Mouse (Mus musculus): ENCODE results near the gene Ifrd1.
"Not testable (repeated sequence)": the region's sequence is repeated elsewhere in the genome, so short reads cannot be mapped to it uniquely, and the experiment has no call there.

The Ifrd1 gene

DNA sequence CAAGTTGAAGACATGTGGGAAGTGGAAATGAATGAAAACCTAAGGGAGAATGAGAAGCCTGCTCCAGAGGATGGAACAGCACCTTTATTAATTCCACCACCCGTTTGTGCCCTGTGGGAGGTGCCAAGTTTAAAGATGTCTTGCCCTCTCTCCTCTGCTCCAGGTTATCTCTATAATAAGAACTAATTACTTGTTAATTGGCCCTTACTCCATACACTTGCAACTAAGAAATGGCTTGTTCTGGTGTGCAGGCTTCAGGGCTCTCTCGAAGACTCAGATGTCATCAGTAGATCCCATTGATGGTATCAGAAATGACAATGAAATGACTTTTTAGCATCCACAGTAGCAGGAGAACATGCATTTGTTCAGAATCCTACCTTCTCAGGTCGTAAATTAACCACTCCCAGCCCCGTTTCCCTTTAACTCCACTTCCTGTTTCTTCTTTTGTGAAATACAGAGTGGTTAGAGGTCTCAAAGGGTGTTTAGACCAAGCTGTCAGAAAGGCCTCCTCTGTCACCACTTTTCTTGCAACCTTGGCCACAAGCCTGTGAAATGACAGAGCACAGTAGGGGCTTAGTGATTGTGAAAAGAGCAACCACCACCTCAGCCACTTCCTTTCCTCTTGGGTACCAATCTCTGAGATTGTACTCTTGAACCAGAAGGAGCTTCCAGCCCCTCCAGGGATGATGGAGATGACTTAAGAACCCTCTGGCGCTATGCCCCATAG, at the start of gene Ifrd1:
Gene Ifrd1, minus strand, starts transcription at position 51 of the 727 bp plus-strand sequence.
- peak; percentile 21 to 34 for DNase-seq

DNA sequence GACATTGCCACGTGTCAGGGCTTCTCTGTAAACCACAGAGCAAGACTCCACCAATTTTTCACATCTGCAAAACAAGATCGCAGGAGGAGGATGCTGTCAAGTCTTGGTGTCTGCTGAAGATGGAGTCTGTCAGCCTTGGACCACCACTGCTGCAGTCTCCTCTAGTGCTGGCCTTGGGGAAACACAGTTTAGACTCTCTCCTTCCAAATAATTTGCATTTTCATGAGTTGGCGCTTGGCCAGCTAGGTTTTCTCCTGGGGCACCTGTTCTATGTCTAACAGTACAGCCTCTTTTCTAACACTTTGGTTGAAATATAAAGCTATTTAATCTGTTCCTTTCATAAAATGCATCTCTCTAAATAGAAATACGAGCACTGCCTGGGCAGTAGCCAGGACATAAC, 38.2 kb upstream of the Ifrd1 start:
- peak; percentile 4 to 10 for DNase-seq

DNA sequence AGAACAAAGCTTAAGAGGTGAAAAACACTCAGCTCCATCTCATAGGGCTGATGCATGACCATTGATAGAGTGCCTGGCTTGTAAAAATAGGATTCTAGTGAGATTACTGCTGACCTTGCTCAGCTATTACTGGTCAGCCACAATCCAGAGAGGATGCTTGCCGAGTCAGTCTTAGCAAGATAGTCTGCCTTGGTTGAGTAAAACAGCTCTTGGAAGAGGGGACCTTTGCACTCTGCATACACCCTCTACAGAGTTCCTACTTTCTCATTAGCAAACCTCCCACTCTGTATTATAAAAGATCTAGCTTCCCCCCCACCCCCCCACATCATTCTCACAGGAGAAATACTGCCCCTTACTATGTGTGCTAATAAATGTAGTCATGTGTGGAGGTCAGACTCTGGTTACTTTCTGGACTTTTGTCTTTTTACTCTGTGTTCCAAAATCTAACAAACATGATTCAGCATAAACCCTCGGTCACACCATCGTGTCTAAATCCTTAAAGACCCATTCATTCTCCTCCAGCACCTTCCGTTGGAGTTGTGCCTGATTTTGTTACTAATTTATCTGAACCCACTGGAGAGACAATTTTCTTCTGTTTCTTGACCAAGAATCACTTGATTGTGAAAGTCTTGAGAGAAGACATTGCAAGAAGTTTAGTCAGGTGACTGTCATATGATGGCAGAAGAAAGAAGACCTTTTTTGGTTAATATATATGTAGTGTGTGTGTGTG, 32.5 kb upstream of the Ifrd1 start:
- no peak for DNase-seq

DNA sequence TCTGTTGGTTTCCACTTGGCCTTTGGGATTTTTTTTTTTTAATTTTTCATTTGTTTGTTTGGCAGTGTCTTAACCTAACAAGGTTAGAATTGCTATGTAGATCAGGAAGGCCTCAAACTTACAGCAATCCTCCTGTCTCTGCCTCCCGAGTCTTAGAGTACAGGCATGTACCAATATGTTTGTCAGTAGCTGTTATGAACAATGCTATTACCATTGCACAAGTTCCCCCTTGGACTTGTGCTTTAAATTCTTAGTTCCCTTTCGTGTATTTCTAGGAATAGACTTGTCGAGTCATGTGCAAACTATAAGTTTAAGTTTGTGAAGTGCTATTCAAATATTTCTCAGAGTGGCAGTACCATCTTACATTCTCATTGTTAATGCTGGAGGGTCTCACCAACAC, 29.3 kb upstream of the Ifrd1 start:
- DNase-seq: no peak

DNA sequence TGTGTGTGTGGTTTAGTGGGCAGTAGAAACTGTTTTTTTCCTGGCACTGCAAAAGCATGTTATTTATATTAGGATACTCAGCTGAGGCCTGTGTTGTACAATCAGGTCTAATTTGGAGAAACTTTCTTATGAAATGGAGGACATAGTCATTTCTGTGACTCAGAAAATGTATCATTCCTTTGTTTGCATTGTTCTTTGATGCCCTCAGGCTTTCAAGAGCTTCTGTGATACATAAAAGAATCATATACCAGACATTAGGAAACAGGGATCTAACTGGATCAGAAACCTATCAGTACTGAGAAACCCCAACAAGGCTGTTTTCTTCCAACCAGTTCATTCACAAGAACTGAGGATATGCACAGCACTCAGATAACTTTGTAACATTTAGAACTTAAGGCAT, 26.6 kb upstream of the Ifrd1 start:
- no peak for DNase-seq

DNA sequence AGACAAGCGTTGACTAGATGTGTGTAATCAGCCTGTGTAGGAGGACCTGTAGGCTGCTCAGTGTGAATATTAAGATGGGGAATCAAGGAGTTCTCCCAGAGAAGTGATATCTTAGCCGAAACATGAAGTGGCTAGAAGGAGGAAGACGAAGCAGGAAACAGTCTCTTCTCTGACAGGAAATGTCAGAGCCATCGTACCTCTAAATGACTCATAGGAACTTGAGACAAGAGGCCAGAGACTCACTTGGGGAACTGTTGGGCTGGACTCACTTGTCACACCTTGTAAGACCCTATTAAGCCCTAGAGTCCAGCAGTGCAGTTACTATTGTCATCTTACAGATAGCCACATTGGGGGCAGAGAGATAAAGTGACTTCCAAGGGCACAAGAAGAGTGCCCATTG, 25.0 kb upstream of the Ifrd1 start:
- DNase-seq: no peak

DNA sequence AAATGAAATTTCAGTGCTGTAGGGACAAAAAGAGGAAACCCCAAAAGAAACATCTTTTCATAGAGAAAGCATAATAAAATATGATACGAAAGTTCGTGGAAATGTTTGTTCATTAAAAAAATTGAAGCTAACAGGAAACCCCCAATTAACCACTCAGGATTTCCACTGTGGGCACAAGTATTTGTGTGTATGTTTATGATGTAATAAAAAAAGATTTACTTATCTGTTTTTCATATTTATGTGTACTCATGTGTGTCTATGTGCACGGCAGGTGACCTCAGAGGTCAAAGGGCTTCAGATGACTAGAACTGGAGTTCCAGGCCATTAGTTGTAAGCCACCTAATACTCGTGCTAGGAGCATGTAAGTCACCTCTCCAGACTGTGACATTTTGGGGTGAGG, 24.4 kb upstream of the Ifrd1 start:
- DNase-seq: no peak

DNA sequence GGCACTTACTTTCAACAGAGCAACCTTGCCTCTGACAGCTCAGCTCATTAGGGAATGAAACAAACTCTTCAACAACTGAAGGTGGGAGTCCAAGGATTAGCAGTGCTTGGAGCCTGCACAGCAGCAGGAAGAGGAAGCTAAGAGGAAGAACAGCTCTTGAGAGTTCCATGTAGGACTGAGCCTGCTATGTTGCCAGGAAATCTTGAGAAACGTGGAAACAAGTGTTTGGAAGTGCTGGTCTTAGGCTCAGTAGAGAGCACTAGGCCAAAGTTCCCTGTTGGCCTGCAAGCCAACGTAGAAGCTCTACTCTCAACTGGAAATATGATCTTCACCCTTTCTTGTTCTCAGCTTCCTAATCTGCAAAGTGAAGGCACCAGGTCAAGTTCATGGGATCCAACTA, 20.0 kb upstream of the Ifrd1 start:
- no peak for DNase-seq

DNA sequence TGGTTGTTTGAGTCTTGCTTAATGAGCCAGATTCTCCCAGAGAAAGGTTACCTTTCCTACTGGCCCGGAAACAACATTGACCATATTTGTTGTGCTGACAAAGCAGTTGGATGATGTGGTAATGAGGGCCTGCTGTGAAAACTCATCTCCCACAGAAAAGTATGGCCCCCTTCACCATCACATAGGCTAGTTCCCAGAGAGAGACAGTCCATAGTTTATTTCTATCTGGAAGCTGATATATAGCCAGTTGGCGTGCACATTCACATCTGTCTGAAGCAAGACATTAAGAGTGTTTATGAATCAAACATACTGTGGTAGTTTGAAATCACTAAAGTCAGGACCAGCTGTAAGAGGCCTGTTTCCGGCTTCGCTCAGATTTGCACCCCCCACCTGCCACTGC, 15.4 kb upstream of the Ifrd1 start:
- DNase-seq: no peak

DNA sequence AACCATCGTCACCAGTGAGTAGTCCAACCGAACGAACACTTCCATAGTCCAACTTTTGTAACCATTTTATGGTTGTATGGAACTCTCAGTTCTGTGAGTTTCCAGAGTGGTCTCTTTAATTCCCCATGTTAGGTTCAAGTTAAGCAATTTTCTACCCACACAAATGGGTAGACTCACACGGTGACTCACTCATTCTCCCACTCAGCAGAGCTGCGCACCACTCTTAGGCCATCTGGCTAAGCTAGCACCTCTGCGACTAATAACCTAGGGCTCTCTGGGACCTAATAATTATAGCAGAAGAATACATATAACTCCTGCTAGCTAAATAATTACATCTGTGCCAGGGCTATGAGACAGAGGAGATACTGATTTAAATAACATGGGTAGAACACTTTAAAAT, 14.7 kb upstream of the Ifrd1 start:
- DNase-seq: no peak

DNA sequence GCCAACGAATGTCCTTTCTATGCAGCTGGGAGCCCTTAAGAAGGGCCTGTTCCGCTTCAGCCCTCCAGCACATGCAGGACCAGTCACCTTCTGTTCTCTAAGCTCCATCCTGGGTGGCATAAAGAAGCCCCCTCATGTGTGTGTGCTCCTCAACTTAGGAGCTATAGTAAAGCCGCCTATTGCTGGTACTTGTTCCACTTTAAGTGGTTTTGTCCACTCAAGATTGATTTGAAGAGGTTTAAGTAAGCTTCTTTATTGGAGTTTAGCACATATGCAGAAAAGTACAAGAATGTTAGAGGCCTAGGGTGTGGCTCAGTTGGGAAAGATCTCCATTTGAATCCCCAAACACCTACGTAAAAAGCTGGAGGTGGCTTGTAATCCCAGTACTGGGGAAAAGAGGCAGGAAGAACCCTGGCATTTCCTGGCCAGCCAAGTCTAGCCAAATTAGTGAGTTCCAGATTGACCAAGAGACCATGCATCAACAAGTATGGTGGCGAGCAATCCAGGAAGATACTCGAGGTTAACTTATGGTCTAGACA, 10.2 kb upstream of the Ifrd1 start:
- no peak for DNase-seq

DNA sequence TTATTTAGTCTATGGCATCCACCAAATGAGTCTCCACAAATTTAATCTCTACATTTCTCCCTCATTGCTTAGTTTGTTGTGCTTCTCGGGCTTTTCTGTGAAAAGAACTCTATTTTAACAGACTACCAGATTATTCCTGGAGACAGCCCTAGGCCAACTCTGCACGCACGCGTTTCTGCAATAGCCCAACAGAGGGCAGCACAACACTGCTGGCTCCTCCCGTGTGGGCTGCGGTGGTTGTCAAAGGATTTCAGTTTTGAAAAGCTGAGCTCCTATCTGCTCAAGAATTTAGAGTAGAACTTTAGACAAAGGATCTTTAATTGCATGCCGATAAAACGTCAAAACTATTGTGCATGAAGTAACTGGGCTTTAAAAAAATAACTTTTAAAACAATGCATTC, 8.9 kb upstream of the Ifrd1 start:
- DNase-seq: peak; percentile 90 to 92

DNA sequence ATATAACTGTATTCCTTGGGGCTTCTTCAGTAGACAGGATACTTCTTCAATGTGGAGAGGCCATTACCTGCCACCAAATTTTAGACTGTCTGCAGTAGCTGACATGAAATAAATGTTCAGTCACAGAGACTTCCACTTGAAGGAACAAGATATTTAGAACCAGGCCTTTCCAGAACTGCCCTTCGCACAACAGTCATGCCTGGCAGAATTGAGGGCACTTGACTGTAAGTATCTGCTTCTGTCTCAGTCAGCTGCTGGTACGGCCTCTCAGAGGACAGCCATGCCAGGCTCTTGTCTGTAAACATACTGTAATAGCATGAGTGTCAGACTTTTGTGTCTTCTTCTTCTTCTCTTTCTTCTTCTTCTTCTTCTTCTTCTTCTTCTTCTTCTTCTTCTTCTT, 8.2 kb upstream of the Ifrd1 start:
- no peak for DNase-seq

DNA sequence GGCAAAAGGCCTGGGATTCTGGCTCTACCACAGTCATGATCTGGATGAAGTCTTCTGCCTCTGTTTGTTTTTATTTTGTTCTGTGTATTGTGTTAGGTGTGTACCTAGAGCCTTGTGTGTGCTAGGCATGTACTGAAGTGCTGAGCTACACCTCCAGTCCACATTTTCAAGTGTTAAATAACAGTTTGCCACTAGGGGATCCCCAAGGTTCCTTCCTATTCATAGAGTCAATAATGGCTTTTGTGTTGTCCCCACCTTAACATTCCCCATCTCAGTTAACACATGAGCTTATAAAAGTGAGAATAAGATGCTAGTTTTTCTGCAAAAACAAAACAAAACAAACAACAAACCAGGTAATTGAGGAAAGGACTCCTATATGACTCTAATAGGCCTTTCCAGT, 7.7 kb upstream of the Ifrd1 start:
- no peak for DNase-seq

DNA sequence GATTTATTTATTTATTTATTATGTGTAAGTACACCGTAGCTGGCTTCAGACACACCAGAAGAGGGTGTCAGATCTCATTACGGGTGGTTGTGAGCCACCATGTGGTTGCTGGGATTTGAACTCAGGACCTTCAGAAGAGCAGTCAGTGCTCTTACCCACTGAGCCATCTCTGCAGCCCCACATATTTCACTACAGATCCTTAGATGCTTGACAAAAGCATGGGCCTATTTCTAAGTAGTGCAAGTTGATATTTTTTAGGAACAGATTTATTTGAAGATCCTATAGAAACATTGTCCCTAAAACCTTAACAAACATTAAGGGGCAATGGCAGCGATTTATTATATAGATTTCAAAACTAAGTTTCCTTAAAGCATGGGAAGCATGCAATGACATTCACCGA, 7.0 kb upstream of the Ifrd1 start:
- not testable (repeated sequence) for DNase-seq

DNA sequence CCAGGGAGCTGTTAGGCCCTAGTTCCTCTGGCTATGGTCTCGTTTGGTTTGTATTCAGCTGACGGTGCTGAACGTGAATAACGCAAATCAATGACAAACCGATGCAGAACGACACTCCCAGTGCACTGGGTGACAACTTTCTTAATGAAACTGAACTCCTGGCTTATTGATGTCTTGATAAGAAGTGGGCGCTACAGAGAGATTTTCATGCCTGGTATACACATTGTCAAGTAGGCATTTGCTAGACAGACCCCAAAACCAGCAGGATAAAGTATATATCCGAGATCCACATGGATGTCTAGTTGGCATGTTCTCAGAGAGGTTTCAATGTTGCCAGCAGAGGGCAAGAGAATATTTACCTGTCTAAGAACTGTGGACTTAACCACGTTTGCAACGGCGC, 6.4 kb upstream of the Ifrd1 start:
- no peak for DNase-seq

DNA sequence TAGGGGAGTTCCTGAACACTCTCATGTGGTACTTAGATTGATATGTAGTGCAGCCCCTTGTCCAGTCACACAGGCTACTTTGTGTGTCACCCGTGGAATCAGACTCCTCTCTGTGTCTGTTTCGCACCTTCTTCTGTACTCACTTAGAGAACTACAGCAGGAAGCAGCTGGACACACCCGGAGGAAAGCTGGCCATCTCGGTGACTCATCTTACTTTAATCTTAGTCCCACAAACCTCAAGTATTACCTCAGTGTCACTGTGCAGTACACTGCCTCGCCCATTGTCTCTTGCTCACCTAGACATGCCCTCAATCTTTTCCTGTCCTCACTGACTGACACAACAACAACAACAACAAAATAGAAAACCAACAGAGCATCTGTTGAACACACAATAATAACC, 4.9 kb upstream of the Ifrd1 start:
- no peak for DNase-seq

DNA sequence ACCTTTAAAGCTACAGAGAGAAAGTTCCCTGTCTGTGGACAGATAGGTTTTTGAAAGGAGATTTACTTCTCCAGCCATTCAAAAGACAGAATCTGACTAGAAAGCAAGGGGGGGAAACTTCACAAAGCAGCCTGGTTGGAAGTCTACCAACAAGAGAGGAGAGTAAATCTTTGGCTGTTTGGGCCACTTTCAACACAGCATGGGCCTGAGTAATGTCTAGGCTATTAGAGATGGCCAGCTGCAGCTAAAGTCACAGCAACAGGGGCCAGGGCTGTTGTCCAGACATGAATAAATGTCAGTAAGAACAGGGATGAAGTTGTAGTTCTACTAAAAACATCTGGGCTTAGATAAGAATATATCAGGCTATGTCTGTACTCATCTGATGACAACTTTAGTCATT, 2.0 kb upstream of the Ifrd1 start:
- DNase-seq: peak in 1 of 2 experiments; percentile 35

DNA sequence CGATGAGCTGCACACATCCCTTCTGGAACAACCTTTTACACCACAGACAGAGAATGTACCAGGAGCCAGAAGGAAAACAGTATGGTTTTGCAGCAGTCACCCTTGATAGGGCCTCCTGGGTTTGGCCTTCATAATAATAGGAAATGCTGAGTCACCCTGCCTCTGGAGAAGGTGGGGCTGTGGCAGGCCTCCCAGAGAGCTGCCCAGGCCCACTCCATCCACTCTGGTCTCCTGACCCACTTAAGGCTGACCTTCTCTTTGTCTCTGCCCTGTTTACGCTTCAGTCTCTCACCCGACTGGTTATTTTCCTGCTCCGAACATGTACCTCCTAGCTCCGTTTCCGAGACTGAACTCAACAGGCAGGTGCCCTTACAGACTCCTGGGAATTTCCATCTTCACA, 328 bp downstream of the Ifrd1 start:
- no peak for DNase-seq

DNA sequence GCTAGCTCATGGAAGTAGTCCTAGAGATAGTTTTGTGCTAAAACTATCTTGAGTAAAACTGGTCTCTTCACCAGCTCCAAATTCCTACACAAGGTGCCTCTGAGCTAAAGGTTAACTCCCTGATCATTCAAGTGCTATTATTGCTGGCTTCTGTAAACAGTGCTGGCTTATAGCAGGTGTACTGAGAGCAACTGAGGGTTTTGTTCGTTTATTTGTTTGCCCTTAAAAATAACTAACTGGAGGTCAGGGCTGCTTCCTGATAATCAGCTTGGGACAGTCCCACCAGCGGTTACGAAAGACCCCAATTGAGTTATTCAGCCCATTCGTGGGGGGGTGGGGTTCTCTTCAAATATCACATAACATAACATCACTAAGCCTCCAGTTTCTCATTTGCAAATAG, 920 bp downstream of the Ifrd1 start:
- no peak for DNase-seq

DNA sequence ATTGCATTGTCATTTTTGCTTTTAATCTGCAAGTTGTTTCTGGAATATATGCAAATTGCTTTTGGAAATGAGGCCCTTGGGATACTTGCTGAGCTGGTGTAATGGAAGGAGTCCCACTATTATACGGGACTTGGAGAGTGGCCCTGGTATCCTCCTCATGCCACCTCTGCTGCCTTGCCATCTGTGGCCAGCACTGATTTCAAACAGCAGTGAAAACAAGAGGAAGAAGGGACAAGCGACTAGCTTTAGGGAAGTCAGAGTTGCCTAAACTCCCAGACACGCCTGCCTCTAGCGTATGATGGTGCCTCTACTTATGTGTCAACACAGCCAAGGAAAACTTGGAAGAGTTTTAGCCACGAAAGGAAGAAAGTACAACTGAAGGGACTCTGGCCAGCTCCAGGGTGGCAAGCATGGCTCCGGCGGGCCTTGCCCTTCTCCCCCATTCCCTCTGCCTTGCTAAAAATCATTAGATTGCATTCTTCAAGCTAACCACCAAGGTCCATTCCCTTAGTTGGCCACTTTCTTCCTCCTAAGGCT, 2.8 kb downstream of the Ifrd1 start:
- peak; percentile 32 to 53 for DNase-seq

DNA sequence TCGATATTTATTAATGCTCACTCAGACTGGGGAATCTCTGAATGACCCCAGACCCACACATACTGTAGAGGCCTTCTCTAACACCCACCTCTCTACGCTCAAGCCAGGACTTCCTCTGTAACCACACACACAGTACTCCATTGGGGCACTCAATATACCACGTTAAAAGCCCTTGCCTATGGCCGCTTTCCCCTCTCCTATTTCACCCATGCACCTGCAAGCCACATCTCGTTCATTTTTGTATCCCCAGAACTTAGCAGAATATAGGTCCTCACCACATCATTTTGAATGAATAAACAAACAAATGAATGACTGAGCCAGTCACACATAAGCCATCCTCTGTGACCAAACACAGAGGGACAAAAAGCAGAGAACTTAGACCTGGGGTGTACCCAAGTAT, 3.4 kb downstream of the Ifrd1 start:
- no peak for DNase-seq

DNA sequence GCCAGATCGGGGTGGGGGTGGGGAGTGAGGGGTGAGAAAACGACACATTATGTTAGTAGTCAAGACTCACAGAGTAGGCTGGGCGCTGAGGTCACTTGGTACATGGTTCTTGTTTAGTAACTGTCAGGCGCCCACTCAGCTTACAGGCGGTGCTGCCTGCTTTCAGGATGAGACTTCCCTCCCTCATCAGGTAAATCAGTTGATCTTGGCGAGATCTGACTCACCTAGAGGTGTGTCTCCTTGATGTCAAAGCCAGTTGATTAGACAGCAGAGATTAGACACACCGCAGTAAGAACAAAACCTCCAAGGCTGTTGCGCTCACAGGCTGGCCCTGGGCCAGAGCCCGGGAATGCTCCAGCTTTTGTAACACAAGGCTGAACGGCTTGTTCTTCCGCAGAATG, 4.5 kb downstream of the Ifrd1 start:
- DNase-seq: peak; percentile 75 to 78

DNA sequence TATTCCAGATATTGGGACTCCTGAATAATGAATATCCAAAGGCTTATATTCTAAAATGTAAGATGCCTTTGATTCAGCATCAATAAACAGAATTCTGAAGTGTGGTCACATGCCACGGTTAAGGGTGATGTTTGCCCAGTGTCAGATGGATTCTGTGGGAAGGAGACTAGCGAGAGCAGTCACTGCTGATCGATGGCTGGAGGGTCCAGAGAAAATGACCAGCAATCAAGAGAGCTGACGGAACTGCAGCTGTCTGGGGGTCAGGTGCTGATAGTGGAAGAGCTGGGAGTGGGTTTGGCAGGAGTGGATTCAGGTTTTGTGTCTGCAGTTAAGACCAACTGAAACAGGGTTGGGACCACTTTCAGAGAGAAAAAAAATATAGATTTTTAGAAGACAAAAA, 5.1 kb downstream of the Ifrd1 start:
- no peak for DNase-seq
